Mouse (Mus musculus) neural tube, postnatal 0 days (tissue): Measurements from ENCODE around the gene Olfr401. TPM values are rescaled to one million over a fixed set of nuclear protein-coding genes. Genes with fewer than 3 reads are reported as not detected.

Experiments
- polyA plus RNA-seq: library from polyadenylated mRNA; unstranded; fragments of >200 nt; fragmentation: Nextera tagmentation; extraction: Ambion mirVana; gene quantifications from 2 replicates; pipeline ENCODE4 v1.2.1, GENCODE M21; 2015

The Olfr401 gene
- not detected in 2 replicates for polyA plus RNA-seq

DNA sequence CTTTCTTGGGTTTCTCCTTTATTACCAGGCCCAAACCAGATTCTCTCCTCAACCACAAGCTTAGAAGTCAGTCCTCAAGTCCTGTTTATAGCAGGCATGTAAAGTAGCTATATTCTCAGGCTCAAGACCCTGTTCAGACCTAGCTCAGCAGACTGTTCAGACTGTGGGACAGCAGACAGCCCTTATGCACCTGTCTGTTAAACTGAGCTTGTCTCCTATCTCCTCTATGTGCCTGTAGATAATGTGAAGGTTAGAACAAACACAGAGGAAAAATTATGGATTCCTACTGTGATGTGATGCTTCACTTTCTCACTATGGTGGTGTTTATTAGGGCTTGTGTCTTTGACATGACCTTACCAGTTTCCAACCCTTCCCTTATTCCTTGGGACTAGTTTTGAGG lies at the start of gene Olfr401:
Gene Olfr401, plus strand, starts transcription at position 301 of the 400 bp plus-strand sequence.

DNA sequence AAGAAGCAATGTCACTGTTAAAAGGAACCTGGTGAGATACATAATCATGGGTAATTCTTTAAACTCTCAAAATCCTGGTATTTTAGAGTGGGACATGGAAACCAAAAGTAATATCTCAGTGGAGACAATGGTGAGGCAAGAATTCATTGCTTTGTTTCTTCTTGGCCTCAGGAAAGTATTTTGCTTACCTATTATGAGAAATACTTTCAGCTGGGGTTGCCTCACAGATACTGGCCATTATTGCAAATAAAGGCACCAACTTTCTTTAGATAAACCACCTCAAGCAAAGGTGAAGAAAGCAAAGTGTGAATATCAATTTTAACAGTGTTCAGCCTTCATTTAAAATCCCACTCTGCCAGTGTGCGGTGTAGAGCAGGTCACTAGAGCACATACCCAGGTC lies 43.9 kb upstream of the Olfr401 start, which contains the start of gene Zfp616:
Gene Zfp616, plus strand, starts transcription at position 301 of the 400 bp plus-strand sequence.

DNA sequence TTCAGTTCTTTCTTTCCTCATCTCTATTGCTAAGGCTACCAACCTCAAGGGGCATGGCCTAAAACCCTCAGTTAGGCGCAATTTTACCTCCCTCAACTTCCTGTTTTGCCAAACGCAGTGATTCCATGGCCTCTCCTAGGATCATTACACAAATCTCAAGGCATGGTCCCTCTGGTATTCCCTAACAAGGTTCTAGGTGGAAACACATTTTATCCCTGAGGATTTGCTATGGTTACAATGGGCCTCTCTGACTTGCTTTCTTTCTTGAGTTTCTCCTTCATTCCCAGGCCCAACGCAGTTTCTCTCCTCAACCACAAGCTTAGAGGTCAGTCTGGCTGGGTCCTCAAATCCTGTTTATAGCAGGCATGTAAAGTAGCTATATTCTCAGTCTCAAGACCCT lies 39.7 kb downstream of the Olfr401 start, which contains the start of gene Olfr402:
Gene Olfr402, plus strand, starts transcription at position 301 of the 400 bp plus-strand sequence.

Other genes starting within 250 kb of the Olfr401 start
- not detected in 2 replicates for gene Olfr394, start 222.9 kb upstream of the Olfr401 start, polyA plus RNA-seq
- not detected in 2 replicates for gene Olfr395, start 204.4 kb upstream of the Olfr401 start, polyA plus RNA-seq
- not detected in 2 replicates for gene Olfr23, start 177.0 kb upstream of the Olfr401 start, polyA plus RNA-seq
- gene Olfr397, start 152.9 kb upstream of the Olfr401 start, polyA plus RNA-seq: not detected in 2 replicates
- gene Olfr398, start 123.3 kb upstream of the Olfr401 start, polyA plus RNA-seq: not detected in 2 replicates
- not detected in 2 replicates for gene Olfr139, start 57.2 kb upstream of the Olfr401 start, polyA plus RNA-seq
- gene Olfr399, start 57.1 kb upstream of the Olfr401 start, polyA plus RNA-seq: not detected in 2 replicates
- gene Zfp616, start 43.8 kb upstream of the Olfr401 start, polyA plus RNA-seq: not detected in 2 replicates
- not detected in 2 replicates for gene Olfr402, start 39.8 kb downstream of the Olfr401 start, polyA plus RNA-seq
- not detected in 2 replicates for gene Olfr403, start 72.5 kb downstream of the Olfr401 start, polyA plus RNA-seq
- gene Olfr43, start 97.7 kb downstream of the Olfr401 start, polyA plus RNA-seq: not detected in 2 replicates
- not detected in 2 replicates for gene Olfr406, start 146.1 kb downstream of the Olfr401 start, polyA plus RNA-seq
- gene Olfr59, start 170.0 kb downstream of the Olfr401 start, polyA plus RNA-seq: not detected in 2 replicates
- not detected in 2 replicates for gene Olfr410, start 224.3 kb downstream of the Olfr401 start, polyA plus RNA-seq
- not detected in 2 replicates for gene Olfr411, start 238.9 kb downstream of the Olfr401 start, polyA plus RNA-seq
- not detected in 2 replicates for gene Olfr412, start 248.4 kb downstream of the Olfr401 start, polyA plus RNA-seq